Mouse (Mus musculus) neural tube, embryonic 12.5 days (tissue): ENCODE measurements at regions not wholly inside any gene's neighbourhood (a gene's known extent, or its start where the extent isn't known, plus 50 kb on each side); places are given as distances from the start of the nearest gene placed in this dataset.

ENCODE experiments used
- ATAC-seq: fragments of 200-750 bp; cut with Nextera tagmentation; 2 replicates; pipeline ENCODE4 v1.8.0; 2017; ENCODE audit warnings: low read depth, mild to moderate bottlenecking, moderate TSS enrichment, moderate library complexity; ENCODE audit not compliant: low FRiP score
- H3K27ac ChIP-seq: fragments of 300-500 bp; sonication (generic); 2 replicates; pipeline ENCODE4 v1.5.1; 2016
- H3K27me3 ChIP-seq: fragments of 300-500 bp; sonication (generic); replicated peaks from 2 replicates; pipeline ENCODE4 v1.6.1; 2016; ENCODE audit warnings: mild to moderate bottlenecking
- H3K36me3 ChIP-seq: fragments of 300-500 bp; sonication (generic); 2 replicates; pipeline ENCODE4 v1.6.1; 2016; ENCODE audit warnings: mild to moderate bottlenecking
- H3K4me1 ChIP-seq: fragments of 300-500 bp; sonication (generic); 2 replicates; pipeline ENCODE4 v1.6.1; 2016
- H3K4me2 ChIP-seq: fragments of 300-500 bp; sonication (generic); replicated peaks from 2 replicates; pipeline ENCODE4 v1.6.1; 2016; ENCODE audit warnings: mild to moderate bottlenecking
- H3K4me3 ChIP-seq: fragments of 300-500 bp; sonication (generic); 2 replicates; pipeline ENCODE4 v1.5.1; 2016
- H3K9ac ChIP-seq: fragments of 300-500 bp; sonication (generic); 2 replicates; pipeline ENCODE4 v1.6.1; 2016; ENCODE audit warnings: mild to moderate bottlenecking
- H3K9me3 ChIP-seq: fragments of 300-500 bp; sonication (generic); 2 replicates; pipeline ENCODE4 v1.6.1; 2016; ENCODE audit warnings: mild to moderate bottlenecking
- WGBS: fragments of 180-500 bp; shearing (Covaris S2); methylation state at CpG from one replicate; pipeline ENCODE4 v1.1.7; 2016; 5-methylcytosine and 5-hydroxymethylcytosine counted together

- Histone ChIP-seq H3K4me3 (no peak overlapping the region), H3K4me1 (no peaks in the 10 kb centered on the region), H3K4me2 (no peak overlapping the region), H3K9ac (no peak overlapping the region), H3K27me3 (no peaks in the 10 kb centered on the region), H3K36me3 (no peaks in the 10 kb centered on the region), H3K27ac (no peak overlapping the region), H3K9me3 (no peaks in the 10 kb centered on the region)
- no peak for ATAC-seq
- 73% methylated on average over 5 of the region's 5 CpGs for WGBS
Observed at GRCm38 (mm10) chr17:4208142-4208925, 512.3 kb upstream of the Nox3 start.

GRCm38 (mm10) chr17:4209650-4210049 is 513.6 kb upstream of the Nox3 start:
- ATAC-seq: no peak
- H3K4me2 ChIP-seq: no peak overlapping the region
- H3K4me1 ChIP-seq: no peaks in the 10 kb centered on the region
- WGBS: 88% methylated on average over 8 of the region's 8 CpGs
- H3K9me3 ChIP-seq: no peaks in the 10 kb centered on the region
- H3K36me3 ChIP-seq: no peaks in the 10 kb centered on the region
- H3K27me3 ChIP-seq: no peaks in the 10 kb centered on the region
- no peak overlapping the region for H3K9ac ChIP-seq
- no peak overlapping the region for H3K4me3 ChIP-seq
- no peak overlapping the region for H3K27ac ChIP-seq

- H3K4me3 ChIP-seq: no peak overlapping the region
- peaks cover 7% of the 10 kb centered on the region; the same call in 1 of the 2 replicates for H3K4me1 ChIP-seq
- H3K4me2 ChIP-seq: no peak overlapping the region
- no peaks in the 10 kb centered on the region for H3K27me3 ChIP-seq
- H3K27ac ChIP-seq: no peak overlapping the region
- H3K9me3 ChIP-seq: no peaks in the 10 kb centered on the region
- no peak overlapping the region for H3K9ac ChIP-seq
- no peaks in the 10 kb centered on the region for H3K36me3 ChIP-seq
- ATAC-seq: no peak
- 56% methylated on average over 4 of the region's 4 CpGs for WGBS
Observed at GRCm38 (mm10) chr17:4212586-4212985, 516.5 kb upstream of the Nox3 start.

- no peak overlapping the region for H3K27ac ChIP-seq
- no peak for ATAC-seq
- no peaks in the 10 kb centered on the region for H3K27me3 ChIP-seq
- no peaks in the 10 kb centered on the region for H3K36me3 ChIP-seq
- 55% methylated on average over 8 of the region's 8 CpGs for WGBS
- no peak overlapping the region for H3K9ac ChIP-seq
- peaks cover 7% of the 10 kb centered on the region; the same call in 1 of the 2 replicates for H3K4me1 ChIP-seq
- H3K4me3 ChIP-seq: no peak overlapping the region
- H3K9me3 ChIP-seq: no peaks in the 10 kb centered on the region
- no peak overlapping the region for H3K4me2 ChIP-seq
Observed at GRCm38 (mm10) chr17:4214970-4215369, 518.9 kb upstream of the Nox3 start.

- Histone ChIP-seq H3K4me3 (no peak overlapping the region), H3K9me3 (no peaks in the 10 kb centered on the region), H3K27ac (no peak overlapping the region), H3K4me2 (no peak overlapping the region), H3K27me3 (no peaks in the 10 kb centered on the region), H3K9ac (no peak overlapping the region), H3K4me1 (peaks cover 12% of the 10 kb centered on the region; the same call in 1 of the 2 replicates), H3K36me3 (no peaks in the 10 kb centered on the region)
- WGBS: 31% methylated on average over 4 of the region's 4 CpGs
- ATAC-seq: no peak
Observed at GRCm38 (mm10) chr17:4216203-4216602, 520.1 kb upstream of the Nox3 start.

GRCm38 (mm10) chr17:4216750-4217149 is 520.7 kb upstream of the Nox3 start:
- H3K4me2 ChIP-seq: no peak overlapping the region
- H3K9me3 ChIP-seq: no peaks in the 10 kb centered on the region
- no peak overlapping the region for H3K27ac ChIP-seq
- H3K27me3 ChIP-seq: no peaks in the 10 kb centered on the region
- peaks cover 12% of the 10 kb centered on the region; the same call in 1 of the 2 replicates for H3K4me1 ChIP-seq
- 70% methylated on average over 8 of the region's 8 CpGs for WGBS
- no peak overlapping the region for H3K9ac ChIP-seq
- no peak for ATAC-seq
- H3K36me3 ChIP-seq: no peaks in the 10 kb centered on the region
- no peak overlapping the region for H3K4me3 ChIP-seq

GRCm38 (mm10) chr17:4220661-4221360 is 524.8 kb upstream of the Nox3 start:
- peaks cover 12% of the 10 kb centered on the region; the same call in 1 of the 2 replicates for H3K4me1 ChIP-seq
- H3K36me3 ChIP-seq: no peaks in the 10 kb centered on the region
- H3K27me3 ChIP-seq: no peaks in the 10 kb centered on the region
- 64% methylated on average over 12 of the region's 12 CpGs for WGBS
- no peak overlapping the region for H3K4me2 ChIP-seq
- H3K9me3 ChIP-seq: no peaks in the 10 kb centered on the region
- no peak for ATAC-seq
- H3K4me3 ChIP-seq: no peak overlapping the region
- no peak overlapping the region for H3K9ac ChIP-seq
- no peak overlapping the region for H3K27ac ChIP-seq

- 67% methylated on average over 10 of the region's 10 CpGs for WGBS
- no peak for ATAC-seq
- H3K27ac ChIP-seq: no peak overlapping the region
Observed at GRCm38 (mm10) chr17:4227889-4228288, 531.8 kb upstream of the Nox3 start.

GRCm38 (mm10) chr17:4229969-4230368 is 533.9 kb upstream of the Nox3 start:
- Histone ChIP-seq H3K27me3 (no peaks in the 10 kb centered on the region), H3K4me2 (no peak overlapping the region), H3K9me3 (no peaks in the 10 kb centered on the region), H3K4me1 (no peaks in the 10 kb centered on the region; the same call in 1 of the 2 replicates), H3K4me3 (no peak overlapping the region), H3K36me3 (no peaks in the 10 kb centered on the region), H3K9ac (no peak overlapping the region), H3K27ac (no peak overlapping the region)
- WGBS: 66% methylated on average over 2 of the region's 2 CpGs
- ATAC-seq: no peak

More at GRCm38 (mm10) chr17:4227889-4228288, 531.8 kb upstream of the Nox3 start:
- Histone ChIP-seq H3K4me2 (no peak overlapping the region), H3K4me3 (no peak overlapping the region), H3K9me3 (no peaks in the 10 kb centered on the region), H3K27me3 (no peaks in the 10 kb centered on the region), H3K4me1 (no peaks in the 10 kb centered on the region; the same call in 1 of the 2 replicates), H3K36me3 (no peaks in the 10 kb centered on the region), H3K9ac (no peak overlapping the region)

GRCm38 (mm10) chr17:4250476-4250875 is 554.4 kb upstream of the Nox3 start:
- H3K4me1 ChIP-seq: no peaks in the 10 kb centered on the region
- ATAC-seq: no peak
- 88% methylated on average over 2 of the region's 2 CpGs for WGBS
- H3K27me3 ChIP-seq: no peaks in the 10 kb centered on the region
- no peaks in the 10 kb centered on the region for H3K9me3 ChIP-seq
- H3K4me2 ChIP-seq: no peak overlapping the region
- H3K36me3 ChIP-seq: no peaks in the 10 kb centered on the region
- H3K27ac ChIP-seq: no peak overlapping the region
- H3K9ac ChIP-seq: no peak overlapping the region
- no peak overlapping the region for H3K4me3 ChIP-seq

GRCm38 (mm10) chr17:4265471-4265870 is 569.4 kb upstream of the Nox3 start:
- WGBS: 70% methylated on average over 6 of the region's 6 CpGs
- Histone ChIP-seq H3K9ac (no peak overlapping the region), H3K27me3 (no peaks in the 10 kb centered on the region), H3K9me3 (no peaks in the 10 kb centered on the region), H3K27ac (no peak overlapping the region), H3K4me2 (0 out of 2 replicates have a peak overlapping the region, but pooled peaks have one; percentile 1), H3K4me1 (peaks cover 12% of the 10 kb centered on the region), H3K36me3 (no peaks in the 10 kb centered on the region), H3K4me3 (no peak overlapping the region)
- no peak for ATAC-seq

GRCm38 (mm10) chr17:4265946-4266345 is 569.9 kb upstream of the Nox3 start:
- peaks cover 12% of the 10 kb centered on the region for H3K4me1 ChIP-seq
- H3K36me3 ChIP-seq: no peaks in the 10 kb centered on the region
- H3K27ac ChIP-seq: no peak overlapping the region
- no peak overlapping the region for H3K4me3 ChIP-seq
- no peak overlapping the region for H3K9ac ChIP-seq
- H3K4me2 ChIP-seq: 0 out of 2 replicates have a peak overlapping the region, but pooled peaks have one; percentile 1
- no peak for ATAC-seq
- no peaks in the 10 kb centered on the region for H3K9me3 ChIP-seq
- H3K27me3 ChIP-seq: no peaks in the 10 kb centered on the region
- WGBS: 15% methylated on average over 6 of the region's 6 CpGs
